Mouse (Mus musculus) forebrain, embryonic 11.5 days (tissue): Measurements from ENCODE around the gene Cenpu. TPM values are rescaled to one million over a fixed set of nuclear protein-coding genes. Genes with fewer than 3 reads are reported as not detected.

Source experiments
- ATAC-seq: fragments of 200-750 bp; cut with Nextera tagmentation; replicated peaks from 2 replicates; pipeline ENCODE4 v1.8.0; 2017; ENCODE audit warnings: moderate TSS enrichment; ENCODE audit not compliant: low FRiP score
- DNase-seq: peaks from one replicate; pipeline ENCODE4 v3.0.0-alpha.2; 2017; ENCODE audit warnings: low spot score
- H3K27ac ChIP-seq: fragments of 300-500 bp; sonication (generic); 2 replicates; pipeline ENCODE4 v1.5.1; 2014; ENCODE audit warnings: low read depth, low read length
- H3K27me3 ChIP-seq: fragments of 300-500 bp; sonication (generic); 2 replicates; pipeline ENCODE4 v1.6.1; 2014; ENCODE audit warnings: mild to moderate bottlenecking, low read length, mixed read lengths; ENCODE audit not compliant: control insufficient read depth, insufficient read depth
- H3K36me3 ChIP-seq: fragments of 300-500 bp; sonication (generic); 2 replicates; pipeline ENCODE4 v1.6.1; 2014; ENCODE audit warnings: mild to moderate bottlenecking, low read length, moderate library complexity, mixed read lengths; ENCODE audit not compliant: control insufficient read depth, insufficient read depth
- H3K4me1 ChIP-seq: fragments of 300-500 bp; sonication (generic); replicated peaks from 2 replicates; pipeline ENCODE4 v1.6.1; 2014; ENCODE audit warnings: low read length, mixed read lengths; ENCODE audit not compliant: control insufficient read depth, insufficient read depth
- H3K4me2 ChIP-seq: fragments of 300-500 bp; sonication (generic); 2 replicates; pipeline ENCODE4 v1.6.1; 2014; ENCODE audit warnings: low read depth, mild to moderate bottlenecking, low read length, moderate library complexity, mixed read lengths; ENCODE audit not compliant: severe bottlenecking
- H3K4me3 ChIP-seq: fragments of 300-500 bp; sonication (generic); 2 replicates; pipeline ENCODE4 v1.5.1; 2014; ENCODE audit warnings: low read depth, low read length
- H3K9ac ChIP-seq: fragments of 300-500 bp; sonication (generic); 2 replicates; pipeline ENCODE4 v1.6.1; 2014; ENCODE audit warnings: low read length
- H3K9me3 ChIP-seq: fragments of 300-500 bp; sonication (generic); 2 replicates; pipeline ENCODE4 v1.6.1; 2016; ENCODE audit warnings: low read length, mixed read lengths; ENCODE audit not compliant: control insufficient read depth
- WGBS: fragments of 180-500 bp; shearing (Covaris S2); extraction: QIAGEN DNeasy Blood & Tissue Kit; methylation state at CpG from one replicate; pipeline ENCODE4 v1.1.7; 2014; 5-methylcytosine and 5-hydroxymethylcytosine counted together
- polyA plus RNA-seq: library from polyadenylated mRNA; unstranded; fragments of >200 nt; fragmentation: Nextera tagmentation; extraction: Ambion mirVana; gene quantifications from 2 replicates; pipeline ENCODE4 v1.2.1, GENCODE M21; 2014

Cenpu gene
- polyA plus RNA-seq, 1 experiment from 2014 or later, result 32.6 TPM

- Histone ChIP-seq H3K4me2 (no peak overlapping the region), H3K4me1 (no peaks in the 10 kb centered on the region), H3K4me3 (no peak overlapping the region), H3K9ac (no peak overlapping the region), H3K9me3 (no peaks in the 10 kb centered on the region), H3K27me3 (no peaks in the 10 kb centered on the region), H3K36me3 (no peaks in the 10 kb centered on the region), H3K27ac (no peak overlapping the region)
- ATAC-seq, result no peak
- WGBS, result 86% methylated on average over 2 of the region's 2 CpGs
- no peak for DNase-seq
These were observed 46.3 kb downstream of the Cenpu start for GRCm38 (mm10) chr8:46598114-46598513.

- Histone ChIP-seq H3K9me3 (no peaks in the 10 kb centered on the region), H3K36me3 (no peaks in the 10 kb centered on the region), H3K4me1 (no peaks in the 10 kb centered on the region), H3K4me3 (no peak overlapping the region), H3K4me2 (no peak overlapping the region), H3K27me3 (no peaks in the 10 kb centered on the region), H3K9ac (no peak overlapping the region), H3K27ac (no peak overlapping the region)
- 90% methylated on average over 5 of the region's 5 CpGs for WGBS
- ATAC-seq (no peak), DNase-seq (no peak)
These were observed 46.9 kb downstream of the Cenpu start for GRCm38 (mm10) chr8:46598753-46599152.

- WGBS, result 91% methylated on average over 7 of the region's 7 CpGs
- H3K4me2 ChIP-seq, result no peak overlapping the region
- no peak overlapping the region for H3K9ac ChIP-seq
- no peaks in the 10 kb centered on the region for H3K9me3 ChIP-seq
- DNase-seq, result no peak
- H3K4me3 ChIP-seq, result no peak overlapping the region
- no peaks in the 10 kb centered on the region for H3K36me3 ChIP-seq
- H3K27me3 ChIP-seq, result no peaks in the 10 kb centered on the region
- no peak overlapping the region for H3K27ac ChIP-seq
- no peak for ATAC-seq
- H3K4me1 ChIP-seq, result no peaks in the 10 kb centered on the region
These were observed 47.6 kb downstream of the Cenpu start for GRCm38 (mm10) chr8:46599314-46599904.

GRCm38 (mm10) chr8:46600959-46601707, 49.3 kb downstream of the Cenpu start:
- Histone ChIP-seq H3K4me2 (no peak overlapping the region), H3K27ac (no peak overlapping the region), H3K36me3 (no peaks in the 10 kb centered on the region), H3K27me3 (no peaks in the 10 kb centered on the region), H3K4me3 (no peak overlapping the region), H3K4me1 (no peaks in the 10 kb centered on the region), H3K9me3 (no peaks in the 10 kb centered on the region), H3K9ac (no peak overlapping the region)
- no peak for DNase-seq
- ATAC-seq, result no peak
- WGBS, result 78% methylated on average over 10 of the region's 10 CpGs

GRCm38 (mm10) chr8:46603587-46603986, 51.8 kb downstream of the Cenpu start:
- no peaks in the 10 kb centered on the region for H3K4me1 ChIP-seq
- WGBS, result 84% methylated on average over 5 of the region's 5 CpGs
- no peak overlapping the region for H3K9ac ChIP-seq
- H3K9me3 ChIP-seq, result no peaks in the 10 kb centered on the region
- no peak for ATAC-seq
- no peaks in the 10 kb centered on the region for H3K36me3 ChIP-seq
- no peak overlapping the region for H3K4me2 ChIP-seq
- DNase-seq, result no peak
- H3K27me3 ChIP-seq, result no peaks in the 10 kb centered on the region
- H3K27ac ChIP-seq, result no peak overlapping the region
- no peak overlapping the region for H3K4me3 ChIP-seq

GRCm38 (mm10) chr8:46606930-46607329, 55.1 kb downstream of the Cenpu start:
- H3K4me2 ChIP-seq, result no peak overlapping the region
- no peaks in the 10 kb centered on the region for H3K36me3 ChIP-seq
- WGBS, result 81% methylated on average over 1 of the region's 1 CpGs
- H3K4me1 ChIP-seq, result no peaks in the 10 kb centered on the region
- no peak overlapping the region for H3K9ac ChIP-seq
- H3K27ac ChIP-seq, result no peak overlapping the region
- no peaks in the 10 kb centered on the region for H3K27me3 ChIP-seq
- H3K9me3 ChIP-seq, result no peaks in the 10 kb centered on the region
- no peak overlapping the region for H3K4me3 ChIP-seq
- ATAC-seq, result no peak
- no peak for DNase-seq

- no peak overlapping the region for H3K4me3 ChIP-seq
- no peaks in the 10 kb centered on the region for H3K4me1 ChIP-seq
- no peaks in the 10 kb centered on the region for H3K9me3 ChIP-seq
- H3K27me3 ChIP-seq, result no peaks in the 10 kb centered on the region
- H3K36me3 ChIP-seq, result no peaks in the 10 kb centered on the region
- H3K27ac ChIP-seq, result no peak overlapping the region
- H3K4me2 ChIP-seq, result no peak overlapping the region
- DNase-seq (no peak), ATAC-seq (no peak)
- 89% methylated on average over 8 of the region's 8 CpGs for WGBS
- H3K9ac ChIP-seq, result no peak overlapping the region
These were observed 59.7 kb downstream of the Cenpu start for GRCm38 (mm10) chr8:46611557-46611956.

- no peak overlapping the region for H3K4me2 ChIP-seq
- H3K4me1 ChIP-seq, result no peaks in the 10 kb centered on the region
- ATAC-seq, result no peak
- no peak for DNase-seq
- H3K9me3 ChIP-seq, result no peaks in the 10 kb centered on the region
- no peak overlapping the region for H3K27ac ChIP-seq
- no peaks in the 10 kb centered on the region for H3K27me3 ChIP-seq
- H3K4me3 ChIP-seq, result no peak overlapping the region
- 85% methylated on average over 4 of the region's 4 CpGs for WGBS
- H3K36me3 ChIP-seq, result no peaks in the 10 kb centered on the region
- H3K9ac ChIP-seq, result no peak overlapping the region
These were observed 61.1 kb downstream of the Cenpu start for GRCm38 (mm10) chr8:46612913-46613312.

GRCm38 (mm10) chr8:46613377-46613776, 61.5 kb downstream of the Cenpu start:
- DNase-seq, result no peak
- Histone ChIP-seq H3K4me2 (no peak overlapping the region), H3K4me3 (no peak overlapping the region), H3K27ac (no peak overlapping the region), H3K27me3 (no peaks in the 10 kb centered on the region), H3K36me3 (no peaks in the 10 kb centered on the region), H3K9me3 (no peaks in the 10 kb centered on the region), H3K4me1 (no peaks in the 10 kb centered on the region), H3K9ac (no peak overlapping the region)
- ATAC-seq, result no peak
- 73% methylated on average over 4 of the region's 4 CpGs for WGBS
